Mouse (Mus musculus) skeletal muscle tissue, postnatal 0 days (tissue): Measurements from ENCODE around the gene Mrpl24. TPM values are rescaled to one million over a fixed set of nuclear protein-coding genes. Genes with fewer than 3 reads are reported as not detected.

Experiments used
- polyA plus RNA-seq: library from polyadenylated mRNA; unstranded; fragments of >200 nt; fragmentation: Nextera tagmentation; extraction: Ambion mirVana; gene quantifications from 2 replicates; pipeline ENCODE4 v1.2.1, GENCODE M21; 2015

Mrpl24 gene
- polyA plus RNA-seq: 51.0 and 60.6 TPM in 2 replicates

DNA sequence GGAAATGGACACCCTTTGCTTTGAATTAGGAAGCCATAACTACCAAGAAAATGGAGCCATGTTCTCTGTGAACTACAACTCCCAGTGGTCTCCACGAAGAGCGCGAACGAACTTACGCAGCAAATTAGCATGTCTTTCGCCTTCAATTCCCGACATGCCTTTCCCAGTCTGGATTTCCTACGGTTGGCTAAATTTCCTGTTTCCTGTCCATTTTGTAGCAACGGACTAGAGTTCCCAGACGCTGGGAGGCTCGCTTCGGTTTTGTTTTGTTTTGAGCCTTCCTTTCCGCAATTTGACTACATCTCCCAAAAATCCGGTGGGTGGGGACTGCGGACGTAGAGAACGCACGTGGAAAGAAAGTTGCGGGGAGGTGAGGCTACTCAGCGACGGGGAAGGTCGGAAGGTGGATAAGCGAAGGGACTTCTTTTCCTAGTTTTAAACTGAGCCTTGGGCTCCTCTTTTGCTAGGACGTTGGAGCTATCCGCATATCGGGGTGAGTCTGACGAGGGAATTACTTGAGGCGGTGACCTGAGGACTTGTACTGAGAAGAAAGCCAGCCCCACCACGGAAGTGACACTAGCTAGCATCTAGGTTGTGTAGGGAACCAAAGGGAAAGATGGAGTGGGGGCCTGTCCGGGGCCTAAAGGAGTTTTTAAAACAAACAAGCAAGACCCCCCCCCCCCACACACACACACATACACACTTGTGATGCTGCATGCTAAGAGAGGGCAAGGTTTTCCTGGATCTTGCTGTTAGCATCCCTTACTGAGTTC lies at the start of gene Mrpl24:
TSS of gene Mrpl24 (plus strand) at position 171 of the 773 bp plus-strand sequence.

DNA sequence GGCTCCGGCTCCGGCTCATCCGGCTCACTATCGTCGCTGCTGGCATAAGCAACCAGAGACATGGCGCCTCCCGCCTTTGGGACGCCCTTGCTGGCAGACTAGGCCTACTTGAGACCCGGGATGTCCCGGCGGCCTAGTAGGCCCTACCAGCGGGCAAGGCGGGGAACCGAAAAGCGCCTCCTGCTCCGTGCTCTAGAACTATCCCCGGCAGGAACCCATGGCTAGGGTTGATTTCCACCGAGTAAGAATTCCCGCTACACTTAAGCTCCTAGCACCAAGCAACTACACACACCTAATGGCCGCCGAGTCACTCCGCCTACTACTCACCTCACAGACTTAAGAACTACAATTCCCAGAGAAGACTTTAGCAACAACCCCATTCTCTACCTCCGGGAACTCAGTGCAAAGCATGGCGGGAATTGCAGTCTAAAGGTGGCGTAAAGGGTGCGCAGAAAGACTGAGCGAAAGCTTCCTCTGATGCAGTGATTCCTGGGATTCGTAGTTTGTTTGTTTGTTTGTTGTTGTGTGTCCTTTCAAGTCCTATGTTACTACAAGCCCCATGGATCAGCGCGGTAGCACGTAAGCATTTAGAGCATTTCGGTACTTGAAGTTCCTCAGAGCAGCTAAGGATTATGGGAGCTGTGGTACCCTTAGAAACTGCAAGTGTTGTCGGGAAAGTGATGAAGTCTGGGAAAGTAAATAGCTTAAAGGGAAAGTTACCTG lies 33.9 kb upstream of the Mrpl24 start, which contains the start of gene Prcc:
TSS of gene Prcc (minus strand) at position 328 of the 723 bp plus-strand sequence.

GRCm38 (mm10) chr3:87905880-87906485 lies 13.3 kb upstream of the Mrpl24 start, which contains the start of gene Hdgf:
Gene Hdgf (plus strand): TSS chr3:87906321.

GRCm38 (mm10) chr3:87930078-87930795 lies 10.9 kb downstream of the Mrpl24 start, which contains the start of the genes Isg20l2 and Rrnad1:
Gene Isg20l2 (plus strand): TSS chr3:87930314.
Gene Rrnad1 (minus strand): TSS chr3:87930717.

DNA sequence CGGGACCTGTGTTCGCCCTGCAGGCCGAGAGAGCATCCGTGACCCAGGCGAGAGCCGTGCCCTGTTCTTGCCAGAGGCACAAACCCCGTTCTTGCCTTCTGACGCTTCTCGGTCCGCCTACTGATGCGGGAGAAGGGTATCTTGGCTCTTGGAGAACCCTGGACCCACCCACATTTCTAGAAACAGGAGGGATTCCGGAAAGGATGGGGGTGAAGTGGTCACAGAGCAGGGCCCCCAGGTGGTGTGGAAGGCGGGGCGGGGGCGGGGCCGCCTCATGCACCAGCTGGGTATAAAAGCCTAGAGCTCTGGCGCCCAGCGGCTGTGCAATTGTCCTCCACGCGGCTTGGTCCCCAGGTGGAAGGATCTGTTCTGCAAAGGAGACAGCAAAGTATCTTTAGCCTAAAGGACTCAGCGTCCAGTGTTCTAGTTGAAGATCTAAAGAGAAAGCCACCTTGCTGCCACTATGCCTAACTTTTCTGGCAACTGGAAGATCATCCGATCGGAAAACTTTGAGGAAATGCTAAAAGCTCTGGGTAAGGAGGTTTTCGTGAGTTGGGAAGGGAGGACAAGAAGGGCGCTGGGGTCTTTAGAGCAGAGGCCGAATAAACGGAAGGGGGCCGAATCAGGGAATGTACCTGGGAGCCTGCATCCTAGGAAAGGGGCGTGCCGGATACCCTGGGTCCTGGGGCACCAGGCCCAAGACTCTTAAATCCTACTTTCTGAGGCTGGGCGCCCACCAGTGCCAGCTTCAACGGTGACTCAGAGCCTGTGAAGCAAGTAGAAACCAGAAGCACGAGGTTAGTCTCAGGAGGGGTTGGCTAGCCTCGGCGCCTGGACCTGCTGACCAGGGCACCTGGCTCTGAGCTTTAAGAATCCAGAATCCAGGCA lies 29.3 kb downstream of the Mrpl24 start, which contains the start of gene Crabp2:
TSS of gene Crabp2 (plus strand) at position 289 of the 888 bp plus-strand sequence.

DNA sequence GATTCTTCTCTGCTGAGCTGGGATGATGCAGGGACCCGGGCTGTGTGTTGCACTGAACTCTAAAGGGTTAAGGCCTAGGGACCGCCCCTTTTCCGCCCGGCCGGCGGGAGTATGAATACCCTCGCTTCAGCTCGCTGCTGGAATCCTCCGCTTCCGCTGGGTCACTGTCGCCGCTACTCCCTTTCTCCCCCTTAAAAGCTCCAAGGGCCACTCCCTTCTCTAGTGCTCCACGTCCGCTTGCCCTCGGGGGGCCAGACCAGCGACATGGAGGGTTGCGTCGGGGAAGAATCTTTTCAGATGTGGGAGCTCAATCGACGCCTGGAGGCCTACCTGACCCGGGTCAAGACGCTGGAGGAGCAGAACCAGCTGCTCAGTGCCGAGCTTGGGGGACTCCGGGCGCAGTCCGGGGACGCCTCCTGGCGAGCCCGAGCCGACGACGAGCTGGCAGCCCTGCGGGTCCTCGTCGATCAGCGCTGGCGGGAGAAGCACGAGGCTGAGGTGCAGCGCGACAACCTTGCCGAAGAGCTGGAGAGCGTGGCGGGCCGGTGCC lies 51.7 kb downstream of the Mrpl24 start, which contains the start of gene Nes:
TSS of gene Nes (plus strand) at position 140 of the 550 bp plus-strand sequence.

Other genes with a start within 250 kb of the Mrpl24 start
- gene Lrrc71, start 170.9 kb upstream of the Mrpl24 start, polyA plus RNA-seq: 0.18 and 0.26 TPM in 2 replicates
- 0.28 TPM in 1 of 2 replicates, not detected in the other for gene Ntrk1, start 124.3 kb upstream of the Mrpl24 start, polyA plus RNA-seq
- gene Insrr, start 122.6 kb upstream of the Mrpl24 start, polyA plus RNA-seq: 0.04 and 0.13 TPM in 2 replicates
- gene Pear1, start 95.2 kb upstream of the Mrpl24 start, polyA plus RNA-seq: 10.9 and 12.9 TPM in 2 replicates
- 0.07 and 0.13 TPM in 2 replicates for gene Sh2d2a, start 72.8 kb upstream of the Mrpl24 start, polyA plus RNA-seq
- gene Prcc, start 33.9 kb upstream of the Mrpl24 start, polyA plus RNA-seq: 9.7 and 10.3 TPM in 2 replicates
- gene Hdgf, start 13.2 kb upstream of the Mrpl24 start, polyA plus RNA-seq: 113 and 133 TPM in 2 replicates
- 16.7 and 16.8 TPM in 2 replicates for gene Isg20l2, start 10.8 kb downstream of the Mrpl24 start, polyA plus RNA-seq
- gene Rrnad1, start 11.2 kb downstream of the Mrpl24 start, polyA plus RNA-seq: 7.5 and 8.2 TPM in 2 replicates
- gene Crabp2, start 29.2 kb downstream of the Mrpl24 start, polyA plus RNA-seq: 0.85 and 3.3 TPM in 2 replicates
- 74.2 and 79.3 TPM in 2 replicates for gene Nes, start 51.6 kb downstream of the Mrpl24 start, polyA plus RNA-seq
- gene Bcan, start 80.7 kb downstream of the Mrpl24 start, polyA plus RNA-seq: 0.21 TPM in 1 of 2 replicates, not detected in the other
- gene Hapln2, start 108.1 kb downstream of the Mrpl24 start, polyA plus RNA-seq: 0.08 and 0.13 TPM in 2 replicates
- 15.9 and 16.7 TPM in 2 replicates for gene Gpatch4, start 123.6 kb downstream of the Mrpl24 start, polyA plus RNA-seq
- 106 and 125 TPM in 2 replicates for gene Naxe, start 139.0 kb downstream of the Mrpl24 start, polyA plus RNA-seq
- gene Ttc24, start 158.8 kb downstream of the Mrpl24 start, polyA plus RNA-seq: not detected in 2 replicates
- gene Iqgap3, start 162.5 kb downstream of the Mrpl24 start, polyA plus RNA-seq: 5.1 and 5.8 TPM in 2 replicates
- gene Mef2d, start 222.9 kb downstream of the Mrpl24 start, polyA plus RNA-seq: 63.1 and 70.4 TPM in 2 replicates